Mouse (Mus musculus) embryonic facial prominence, embryonic 12.5 days (tissue): ENCODE results near the gene Zc2hc1b. TPM values are rescaled to one million over a fixed set of nuclear protein-coding genes. Genes with fewer than 3 reads are reported as not detected.

Source experiments
- ATAC-seq: fragments of 200-750 bp; cut with Nextera tagmentation; 2 replicates; pipeline ENCODE4 v1.8.0; 2017; ENCODE audit not compliant: insufficient number of reproducible peaks, insufficient read depth, low FRiP score, low TSS enrichment
- H3K27ac ChIP-seq: fragments of 300-500 bp; sonication (generic); 2 replicates; pipeline ENCODE4 v1.5.1; 2016; ENCODE audit warnings: mild to moderate bottlenecking
- H3K27me3 ChIP-seq: fragments of 300-500 bp; sonication (generic); 2 replicates; pipeline ENCODE4 v1.6.1; 2016; ENCODE audit warnings: mild to moderate bottlenecking, moderate library complexity
- H3K36me3 ChIP-seq: fragments of 300-500 bp; sonication (generic); 2 replicates; pipeline ENCODE4 v1.6.1; 2016; ENCODE audit warnings: mild to moderate bottlenecking
- H3K4me1 ChIP-seq: fragments of 300-500 bp; sonication (generic); 2 replicates; pipeline ENCODE4 v1.6.1; 2016
- H3K4me2 ChIP-seq: fragments of 300-500 bp; sonication (generic); replicated peaks from 2 replicates; pipeline ENCODE4 v1.6.1; 2016; ENCODE audit warnings: mild to moderate bottlenecking, moderate library complexity
- H3K4me3 ChIP-seq: fragments of 300-500 bp; sonication (generic); 2 replicates; pipeline ENCODE4 v1.5.1; 2016; ENCODE audit warnings: mild to moderate bottlenecking
- H3K9ac ChIP-seq: fragments of 300-500 bp; sonication (generic); 2 replicates; pipeline ENCODE4 v1.6.1; 2016; ENCODE audit warnings: mild to moderate bottlenecking, moderate library complexity
- H3K9me3 ChIP-seq: fragments of 300-500 bp; sonication (generic); 2 replicates; pipeline ENCODE4 v1.6.1; 2016; ENCODE audit warnings: mild to moderate bottlenecking, moderate library complexity
- WGBS: fragments of 180-500 bp; shearing (Covaris S2); methylation state at CpG from one replicate; pipeline ENCODE4 v1.1.7; 2016; 5-methylcytosine and 5-hydroxymethylcytosine counted together
- polyA plus RNA-seq: library from polyadenylated mRNA; unstranded; fragments of >200 nt; fragmentation: Nextera tagmentation; extraction: Ambion mirVana; gene quantifications from 2 replicates; pipeline ENCODE4 v1.2.1, GENCODE M21; 2016

Gene Zc2hc1b
- polyA plus RNA-seq, 1 experiment from 2014 or later, result not detected

- WGBS, result 85% methylated on average over 4 of the region's 4 CpGs
Observed at GRCm38 (mm10) chr10:13133850-13134249, 44.0 kb downstream of the Zc2hc1b start.

GRCm38 (mm10) chr10:13127946-13128345 lies 49.9 kb downstream of the Zc2hc1b start:
- Histone ChIP-seq H3K9ac (no peak overlapping the region), H3K27ac (no peak overlapping the region), H3K9me3 (no peaks in the 10 kb centered on the region), H3K27me3 (no peaks in the 10 kb centered on the region), H3K4me1 (no peaks in the 10 kb centered on the region), H3K36me3 (0 out of 2 replicates have a peak, but pooled peaks cover 13% of the 10 kb centered on the region), H3K4me3 (no peak overlapping the region), H3K4me2 (no peak overlapping the region)
- WGBS, result 87% methylated on average over 7 of the region's 7 CpGs
- ATAC-seq, result no peak

More at GRCm38 (mm10) chr10:13133850-13134249, 44.0 kb downstream of the Zc2hc1b start:
- Histone ChIP-seq H3K9ac (no peak overlapping the region), H3K4me2 (no peak overlapping the region), H3K27ac (no peak overlapping the region), H3K4me1 (no peaks in the 10 kb centered on the region), H3K36me3 (no peaks in the 10 kb centered on the region), H3K27me3 (no peaks in the 10 kb centered on the region), H3K4me3 (no peak overlapping the region), H3K9me3 (no peaks in the 10 kb centered on the region)
- no peak for ATAC-seq

GRCm38 (mm10) chr10:13127335-13127734 lies 50.5 kb downstream of the Zc2hc1b start:
- H3K9me3 ChIP-seq, result no peaks in the 10 kb centered on the region
- no peak overlapping the region for H3K4me2 ChIP-seq
- no peaks in the 10 kb centered on the region for H3K27me3 ChIP-seq
- WGBS, result 76% methylated on average over 13 of the region's 13 CpGs
- no peaks in the 10 kb centered on the region for H3K4me1 ChIP-seq
- H3K27ac ChIP-seq, result no peak overlapping the region
- no peak for ATAC-seq
- H3K36me3 ChIP-seq, result 0 out of 2 replicates have a peak, but pooled peaks cover 13% of the 10 kb centered on the region
- no peak overlapping the region for H3K4me3 ChIP-seq
- no peak overlapping the region for H3K9ac ChIP-seq

GRCm38 (mm10) chr10:13125811-13126210 lies 52.0 kb downstream of the Zc2hc1b start:
- WGBS, result 63% methylated on average over 3 of the region's 3 CpGs
- no peaks in the 10 kb centered on the region for H3K27me3 ChIP-seq
- no peak overlapping the region for H3K4me2 ChIP-seq
- no peak overlapping the region for H3K4me3 ChIP-seq
- H3K27ac ChIP-seq, result no peak overlapping the region
- no peak overlapping the region for H3K9ac ChIP-seq
- H3K9me3 ChIP-seq, result no peaks in the 10 kb centered on the region
- ATAC-seq, result no peak
- 0 out of 2 replicates have a peak, but pooled peaks cover 13% of the 10 kb centered on the region for H3K36me3 ChIP-seq
- no peaks in the 10 kb centered on the region for H3K4me1 ChIP-seq

GRCm38 (mm10) chr10:13119300-13119699 lies 58.5 kb downstream of the Zc2hc1b start:
- Histone ChIP-seq H3K4me2 (no peak overlapping the region), H3K9ac (no peak overlapping the region), H3K9me3 (no peaks in the 10 kb centered on the region), H3K4me3 (no peak overlapping the region), H3K27ac (no peak overlapping the region), H3K27me3 (no peaks in the 10 kb centered on the region), H3K36me3 (no peaks in the 10 kb centered on the region), H3K4me1 (peaks cover 9% of the 10 kb centered on the region)
- no peak for ATAC-seq
- 77% methylated on average over 2 of the region's 2 CpGs for WGBS

- 54% methylated on average over 5 of the region's 5 CpGs for WGBS
- H3K27me3 ChIP-seq, result no peaks in the 10 kb centered on the region
- H3K9me3 ChIP-seq, result no peaks in the 10 kb centered on the region
- H3K9ac ChIP-seq, result no peak overlapping the region
- no peak overlapping the region for H3K4me2 ChIP-seq
- H3K4me3 ChIP-seq, result no peak overlapping the region
- no peak overlapping the region for H3K27ac ChIP-seq
- peaks cover 9% of the 10 kb centered on the region for H3K4me1 ChIP-seq
- no peak for ATAC-seq
- no peaks in the 10 kb centered on the region for H3K36me3 ChIP-seq
Observed at GRCm38 (mm10) chr10:13118770-13119102, 59.1 kb downstream of the Zc2hc1b start.

- Histone ChIP-seq H3K4me3 (no peak overlapping the region), H3K4me1 (peaks cover 9% of the 10 kb centered on the region), H3K27me3 (no peaks in the 10 kb centered on the region), H3K36me3 (no peaks in the 10 kb centered on the region), H3K27ac (0 out of 2 replicates have a peak overlapping the region, but pooled peaks have one; percentile 17), H3K4me2 (no peak overlapping the region), H3K9ac (no peak overlapping the region), H3K9me3 (no peaks in the 10 kb centered on the region)
- no peak for ATAC-seq
- 68% methylated on average over 7 of the region's 7 CpGs for WGBS
Observed at GRCm38 (mm10) chr10:13118024-13118769, 59.6 kb downstream of the Zc2hc1b start.

GRCm38 (mm10) chr10:13116706-13117665 lies 60.8 kb downstream of the Zc2hc1b start:
- no peaks in the 10 kb centered on the region for H3K9me3 ChIP-seq
- WGBS, result 36% methylated on average over 9 of the region's 9 CpGs
- no peak overlapping the region for H3K9ac ChIP-seq
- no peaks in the 10 kb centered on the region for H3K36me3 ChIP-seq
- ATAC-seq, result peak; percentile 82
- peak overlapping the region; percentile 30; the same call in 1 of the 2 replicates for H3K27ac ChIP-seq
- H3K4me1 ChIP-seq, result peaks cover 9% of the 10 kb centered on the region
- H3K4me3 ChIP-seq, result no peak overlapping the region
- no peaks in the 10 kb centered on the region for H3K27me3 ChIP-seq
- no peak overlapping the region for H3K4me2 ChIP-seq

- peaks cover 13% of the 10 kb centered on the region for H3K4me1 ChIP-seq
- no peak; the same call in 1 of the 2 replicates for ATAC-seq
- H3K4me2 ChIP-seq, result no peak overlapping the region
- no peak overlapping the region for H3K27ac ChIP-seq
- no peak overlapping the region for H3K9ac ChIP-seq
- no peaks in the 10 kb centered on the region for H3K36me3 ChIP-seq
- H3K27me3 ChIP-seq, result no peaks in the 10 kb centered on the region
- no peak overlapping the region for H3K4me3 ChIP-seq
- 65% methylated on average over 4 of the region's 4 CpGs for whole genome bisulfite sequencing
- H3K9me3 ChIP-seq, result no peaks in the 10 kb centered on the region
Observed at GRCm38 (mm10) chr10:13115030-13115429, 62.8 kb downstream of the Zc2hc1b start.

GRCm38 (mm10) chr10:13113641-13114040 lies 64.2 kb downstream of the Zc2hc1b start:
- Histone ChIP-seq H3K27me3 (no peaks in the 10 kb centered on the region), H3K4me1 (peaks cover 20% of the 10 kb centered on the region), H3K9me3 (no peaks in the 10 kb centered on the region), H3K27ac (no peak overlapping the region), H3K36me3 (no peaks in the 10 kb centered on the region), H3K4me2 (no peak overlapping the region), H3K4me3 (no peak overlapping the region), H3K9ac (no peak overlapping the region)
- WGBS, result 74% methylated on average over 4 of the region's 4 CpGs
- ATAC-seq, result no peak

- Histone ChIP-seq H3K27ac (no peak overlapping the region), H3K4me3 (no peak overlapping the region), H3K9me3 (no peaks in the 10 kb centered on the region), H3K36me3 (no peaks in the 10 kb centered on the region), H3K9ac (no peak overlapping the region), H3K4me1 (peaks cover 22% of the 10 kb centered on the region), H3K4me2 (no peak overlapping the region), H3K27me3 (no peaks in the 10 kb centered on the region)
- 70% methylated on average over 3 of the region's 3 CpGs for WGBS
- no peak for ATAC-seq
Observed at GRCm38 (mm10) chr10:13112849-13113248, 65.0 kb downstream of the Zc2hc1b start.
